Mouse (Mus musculus): ENCODE results near the gene Lman2l.
A peak's percentile ranks its signal among the peaks of the same experiment; 100 is the strongest.

Lman2l gene

GRCm38 (mm10) chr1:36457388-36458014, 12.4 kb upstream of the Lman2l start:
- no peak for DNase-seq

- no peak for DNase-seq
These were observed 9.2 kb upstream of the Lman2l start for GRCm38 (mm10) chr1:36454055-36454815.

GRCm38 (mm10) chr1:36446841-36447240, 1.8 kb upstream of the Lman2l start:
- no peak for DNase-seq

GRCm38 (mm10) chr1:36446106-36446824, 1.2 kb upstream of the Lman2l start:
- DNase-seq: no peak

GRCm38 (mm10) chr1:36445508-36445907, 437 bp upstream of the Lman2l start:
- DNase-seq: no peak

- DNase-seq: no peak
These were observed 4.0 kb downstream of the Lman2l start for GRCm38 (mm10) chr1:36441101-36441500.

GRCm38 (mm10) chr1:36437223-36437622, 7.8 kb downstream of the Lman2l start:
- no peak for DNase-seq

- DNase-seq: no peak
These were observed 8.6 kb downstream of the Lman2l start for GRCm38 (mm10) chr1:36436515-36436914.

GRCm38 (mm10) chr1:36435071-36435470, 10.0 kb downstream of the Lman2l start:
- DNase-seq: no peak

- DNase-seq: peak in 1 of 2 experiments; percentile 12
These were observed 11.5 kb downstream of the Lman2l start for GRCm38 (mm10) chr1:36433616-36434015.

- DNase-seq: no peak
These were observed 12.1 kb downstream of the Lman2l start for GRCm38 (mm10) chr1:36432999-36433398.

GRCm38 (mm10) chr1:36429511-36429910, 15.6 kb downstream of the Lman2l start:
- no peak for DNase-seq

- no peak for DNase-seq
These were observed 40.5 kb downstream of the Lman2l start for GRCm38 (mm10) chr1:36404531-36404930.

GRCm38 (mm10) chr1:36401509-36401908, 43.6 kb downstream of the Lman2l start:
- no peak for DNase-seq

GRCm38 (mm10) chr1:36397041-36397440, 48.0 kb downstream of the Lman2l start:
- DNase-seq: no peak

GRCm38 (mm10) chr1:36379582-36379981, 65.5 kb downstream of the Lman2l start:
- no peak for DNase-seq

- DNase-seq: no peak
These were observed 66.2 kb downstream of the Lman2l start for GRCm38 (mm10) chr1:36378880-36379279.

GRCm38 (mm10) chr1:36371934-36372845, 72.9 kb downstream of the Lman2l start, which contains the start of gene Fer1l5:
Gene Fer1l5 (plus strand): TSS chr1:36372291.
- no peak for DNase-seq

- no peak for DNase-seq
These were observed 74.2 kb downstream of the Lman2l start for GRCm38 (mm10) chr1:36370918-36371317.

Measured in kidney, postnatal 25 days (tissue).